Mouse (Mus musculus) midbrain, embryonic 14.5 days (tissue): Measurements from ENCODE around the gene Mb21d2. TPM values are rescaled to one million over a fixed set of nuclear protein-coding genes. Genes with fewer than 3 reads are reported as not detected.
A peak's percentile ranks its signal among the peaks of the same experiment; 100 is the strongest.

Experiments used
- ATAC-seq: fragments of 200-750 bp; cut with Nextera tagmentation; 2 replicates; pipeline ENCODE4 v1.8.0; 2017; ENCODE audit warnings: moderate number of reproducible peaks, moderate library complexity; ENCODE audit not compliant: low FRiP score, low TSS enrichment
- DNase-seq: peaks from one replicate; pipeline ENCODE4 v3.0.0-alpha.2; 2015
- H3K27ac ChIP-seq: fragments of 300-500 bp; sonication (generic); replicated peaks from 2 replicates; pipeline ENCODE4 v1.5.1; 2014; ENCODE audit warnings: mild to moderate bottlenecking, low read depth, low read length, moderate library complexity
- H3K27me3 ChIP-seq: fragments of 300-500 bp; sonication (generic); 2 replicates; pipeline ENCODE4 v1.6.1; 2014; ENCODE audit warnings: low read length, control low read depth, mixed read lengths; ENCODE audit not compliant: control insufficient read depth, insufficient read depth
- H3K36me3 ChIP-seq: fragments of 300-500 bp; sonication (generic); 2 replicates; pipeline ENCODE4 v1.6.1; 2014; ENCODE audit warnings: low read length, control low read depth; ENCODE audit not compliant: control insufficient read depth, insufficient read depth
- H3K4me1 ChIP-seq: fragments of 300-500 bp; sonication (generic); 2 replicates; pipeline ENCODE4 v1.6.1; 2014; ENCODE audit warnings: mild to moderate bottlenecking, antibody characterized with exemption, low read length, control low read depth; ENCODE audit not compliant: control insufficient read depth, insufficient read depth
- H3K4me2 ChIP-seq: fragments of 300-500 bp; sonication (generic); 2 replicates; pipeline ENCODE4 v1.6.1; 2014; ENCODE audit warnings: mild to moderate bottlenecking, low read length, moderate library complexity
- H3K4me3 ChIP-seq: fragments of 300-500 bp; sonication (generic); replicated peaks from 2 replicates; pipeline ENCODE4 v1.5.1; 2014; ENCODE audit warnings: low read depth, low read length
- H3K9ac ChIP-seq: fragments of 300-500 bp; sonication (generic); replicated peaks from 2 replicates; pipeline ENCODE4 v1.6.1; 2014; ENCODE audit warnings: mild to moderate bottlenecking, low read length, moderate library complexity
- H3K9me3 ChIP-seq: fragments of 300-500 bp; sonication (generic); 2 replicates; pipeline ENCODE4 v1.6.1; 2016; ENCODE audit warnings: low read length, control low read depth, mixed read lengths; ENCODE audit not compliant: control insufficient read depth
- WGBS: fragments of 180-500 bp; shearing (Covaris S2); extraction: QIAGEN DNeasy Blood & Tissue Kit; methylation state at CpG from one replicate; pipeline ENCODE4 v1.1.7; 2014; 5-methylcytosine and 5-hydroxymethylcytosine counted together
- polyA plus RNA-seq: library from polyadenylated mRNA; unstranded; fragments of >200 nt; fragmentation: Nextera tagmentation; extraction: Ambion mirVana; gene quantifications from 2 replicates; pipeline ENCODE4 v1.2.1, GENCODE M21; 2014

Mb21d2 gene
- polyA plus RNA-seq, 1 experiment from 2014 or later: 18.0 TPM

GRCm38 (mm10) chr16:28841102-28841501 lies 88.4 kb downstream of the Mb21d2 start:
- Histone ChIP-seq H3K9me3 (no peaks in the 10 kb centered on the region), H3K4me1 (peaks cover 17% of the 10 kb centered on the region), H3K27me3 (no peaks in the 10 kb centered on the region), H3K9ac (no peak overlapping the region), H3K27ac (no peak overlapping the region; the same call in 1 of the 2 replicates), H3K4me2 (peak overlapping the region; percentile 33), H3K4me3 (no peak overlapping the region), H3K36me3 (no peaks in the 10 kb centered on the region)
- 2% methylated on average over 11 of the region's 11 CpGs for WGBS
- DNase-seq (peak; percentile 85), ATAC-seq (peak; percentile 62)

DNA sequence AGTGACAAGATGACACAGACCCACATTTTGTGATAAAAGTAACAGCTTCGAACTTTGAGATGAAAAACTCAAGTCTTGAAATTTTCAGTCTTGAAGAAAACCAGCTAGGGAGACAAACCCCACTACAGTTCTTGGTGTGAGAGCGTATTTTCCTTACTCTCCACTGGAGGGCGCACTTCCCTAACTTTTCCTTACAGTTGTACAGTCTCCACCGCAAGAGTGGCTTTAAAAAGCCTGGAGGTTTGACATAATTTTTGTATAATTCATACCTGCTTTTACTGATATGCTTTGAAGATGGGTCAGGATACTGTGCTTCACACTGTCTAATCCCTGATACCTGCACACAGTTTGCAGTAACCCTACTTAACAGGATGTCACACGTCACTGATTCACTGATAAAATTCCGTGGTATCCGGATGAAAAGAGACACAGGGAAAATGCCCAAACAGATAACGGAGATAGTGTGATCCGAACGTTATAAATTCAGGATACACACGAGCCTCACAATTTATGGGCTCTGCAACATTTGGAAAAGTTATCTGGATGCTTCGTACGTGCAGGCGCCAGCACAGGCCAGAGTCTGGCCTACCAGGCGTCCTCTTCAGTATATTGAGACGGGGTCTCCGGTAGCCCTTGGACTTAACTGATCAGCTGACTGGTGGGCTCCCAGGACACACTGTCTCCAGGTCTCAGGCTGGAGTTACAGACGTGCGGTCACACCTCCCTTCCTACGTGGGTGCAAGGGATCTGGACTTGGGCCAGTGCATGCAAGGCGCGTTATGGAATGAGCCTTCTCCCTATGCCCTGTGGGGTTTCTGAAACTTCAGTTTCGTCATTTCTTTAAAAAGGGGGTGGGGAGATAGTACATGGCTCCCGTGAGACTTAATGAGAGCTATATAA lies 89.1 kb downstream of the Mb21d2 start:
- peak; percentile 91 for DNase-seq
- Histone ChIP-seq H3K9ac (no peak overlapping the region), H3K4me1 (peaks cover 17% of the 10 kb centered on the region), H3K4me3 (no peak overlapping the region), H3K36me3 (no peaks in the 10 kb centered on the region), H3K9me3 (no peaks in the 10 kb centered on the region), H3K27ac (no peak overlapping the region), H3K27me3 (no peaks in the 10 kb centered on the region), H3K4me2 (no peak overlapping the region)
- peak; percentile 58 for ATAC-seq
- 53% methylated on average over 24 of the region's 24 CpGs for WGBS

- H3K36me3 ChIP-seq: no peaks in the 10 kb centered on the region
- H3K9me3 ChIP-seq: no peaks in the 10 kb centered on the region
- no peak for DNase-seq
- H3K27ac ChIP-seq: no peak overlapping the region
- H3K27me3 ChIP-seq: no peaks in the 10 kb centered on the region
- H3K4me3 ChIP-seq: no peak overlapping the region
- WGBS: 88% methylated on average over 9 of the region's 9 CpGs
- H3K4me1 ChIP-seq: peaks cover 17% of the 10 kb centered on the region
- H3K9ac ChIP-seq: no peak overlapping the region
- no peak overlapping the region for H3K4me2 ChIP-seq
- no peak for ATAC-seq
These were observed 89.9 kb downstream of the Mb21d2 start for GRCm38 (mm10) chr16:28839575-28839974.

GRCm38 (mm10) chr16:28838016-28838415 lies 91.5 kb downstream of the Mb21d2 start:
- H3K36me3 ChIP-seq: no peaks in the 10 kb centered on the region
- H3K4me2 ChIP-seq: no peak overlapping the region
- H3K9me3 ChIP-seq: no peaks in the 10 kb centered on the region
- 19% methylated on average over 12 of the region's 12 CpGs for WGBS
- peaks cover 17% of the 10 kb centered on the region for H3K4me1 ChIP-seq
- peak; percentile 89 for DNase-seq
- ATAC-seq: peak; percentile 25; the same call in 1 of the 2 replicates
- no peak overlapping the region for H3K4me3 ChIP-seq
- no peaks in the 10 kb centered on the region for H3K27me3 ChIP-seq
- H3K9ac ChIP-seq: no peak overlapping the region
- H3K27ac ChIP-seq: no peak overlapping the region

DNA sequence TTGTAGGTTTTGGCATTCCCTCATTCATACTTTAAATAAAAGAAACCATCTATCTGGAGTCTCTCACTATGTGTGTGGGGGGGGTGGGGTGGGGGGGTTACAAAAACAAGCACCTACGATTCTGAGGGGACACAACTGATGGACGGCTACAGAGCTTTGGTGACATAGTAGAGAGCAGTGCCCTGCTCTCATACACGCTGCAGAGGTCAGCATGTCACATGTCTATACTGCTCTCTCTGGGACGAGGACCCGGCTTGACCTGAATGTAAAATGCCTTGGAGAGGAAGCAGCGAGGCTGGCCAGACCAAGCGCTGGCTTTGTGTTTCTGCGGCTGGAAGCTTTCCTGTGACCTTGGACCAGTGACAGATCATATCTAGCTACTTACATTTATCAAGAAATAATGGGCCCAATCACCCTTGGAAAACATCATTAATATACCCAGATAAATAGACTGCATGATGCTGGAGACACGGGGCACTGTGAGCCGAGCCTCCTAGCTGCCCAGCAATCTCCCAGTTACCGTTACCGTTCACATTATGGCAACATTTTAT lies 97.3 kb downstream of the Mb21d2 start:
- Histone ChIP-seq H3K4me1 (0 out of 2 replicates have a peak, but pooled peaks cover 6% of the 10 kb centered on the region), H3K27ac (no peak overlapping the region), H3K9me3 (no peaks in the 10 kb centered on the region), H3K27me3 (no peaks in the 10 kb centered on the region), H3K4me2 (no peak overlapping the region), H3K36me3 (peaks cover 13% of the 10 kb centered on the region), H3K4me3 (no peak overlapping the region), H3K9ac (no peak overlapping the region)
- DNase-seq: no peak
- 74% methylated on average over 12 of the region's 12 CpGs for WGBS
- no peak for ATAC-seq

DNA sequence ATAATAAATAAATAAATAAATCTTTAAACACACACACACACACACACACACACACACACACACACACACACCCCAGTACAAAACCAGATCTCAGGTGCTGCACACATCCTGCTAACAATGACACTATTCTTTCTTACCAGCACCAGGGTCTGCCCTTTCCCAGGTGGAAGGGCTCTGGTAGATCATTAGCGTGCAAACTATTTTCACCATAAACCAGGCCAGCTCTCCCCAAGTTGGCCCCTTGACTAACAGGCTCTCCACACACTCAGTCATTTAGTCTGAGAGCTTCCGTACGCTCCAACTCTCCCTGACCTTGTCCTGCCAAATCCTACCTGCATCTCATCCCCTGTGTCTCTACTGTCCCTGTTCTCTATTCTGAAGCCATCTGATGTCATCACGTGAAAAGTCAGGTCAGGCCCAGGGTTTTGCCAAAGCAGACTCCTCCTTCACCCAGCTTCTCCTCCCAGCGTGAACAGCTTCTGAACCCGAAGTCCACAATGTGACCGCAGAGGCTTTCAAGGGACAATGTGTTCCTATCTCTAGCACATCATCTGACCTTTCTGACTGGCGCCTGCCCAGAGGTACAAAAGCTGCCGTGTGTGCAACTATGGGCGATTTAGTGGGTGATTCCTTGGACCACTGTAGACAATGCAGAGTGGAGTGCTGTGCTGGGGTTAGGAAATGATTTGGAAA lies 100.1 kb downstream of the Mb21d2 start:
- Histone ChIP-seq H3K4me1 (0 out of 2 replicates have a peak, but pooled peaks cover 6% of the 10 kb centered on the region), H3K36me3 (peaks cover 19% of the 10 kb centered on the region), H3K4me2 (no peak overlapping the region), H3K9ac (no peak overlapping the region), H3K27ac (no peak overlapping the region), H3K9me3 (no peaks in the 10 kb centered on the region), H3K27me3 (no peaks in the 10 kb centered on the region), H3K4me3 (no peak overlapping the region)
- DNase-seq (no peak), ATAC-seq (no peak)
- 92% methylated on average over 10 of the region's 10 CpGs for WGBS

DNA sequence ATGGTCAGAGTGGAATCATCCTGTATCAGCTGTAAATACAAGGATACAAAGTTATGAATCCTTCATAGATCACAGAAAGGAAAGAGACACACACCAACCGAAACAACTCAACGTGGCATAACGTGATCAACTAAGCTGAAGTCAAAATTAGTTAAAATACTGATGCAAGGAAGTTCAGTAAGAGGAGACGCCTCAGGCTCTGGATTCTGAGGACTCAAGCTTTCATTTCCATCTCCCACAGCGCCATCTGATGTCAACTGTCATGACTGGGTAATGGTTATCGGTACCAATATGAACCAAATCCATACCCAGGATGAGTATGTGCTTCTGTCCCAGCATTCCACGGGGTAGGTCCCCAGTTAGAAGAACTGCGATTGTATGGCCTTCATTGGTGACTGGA lies 104.7 kb downstream of the Mb21d2 start:
- Histone ChIP-seq H3K4me3 (no peak overlapping the region), H3K9ac (no peak overlapping the region), H3K4me2 (no peak overlapping the region), H3K27ac (no peak overlapping the region), H3K9me3 (no peaks in the 10 kb centered on the region), H3K36me3 (peaks cover 19% of the 10 kb centered on the region), H3K27me3 (no peaks in the 10 kb centered on the region), H3K4me1 (no peaks in the 10 kb centered on the region)
- 95% methylated on average over 8 of the region's 8 CpGs for WGBS
- DNase-seq (no peak), ATAC-seq (no peak)

DNA sequence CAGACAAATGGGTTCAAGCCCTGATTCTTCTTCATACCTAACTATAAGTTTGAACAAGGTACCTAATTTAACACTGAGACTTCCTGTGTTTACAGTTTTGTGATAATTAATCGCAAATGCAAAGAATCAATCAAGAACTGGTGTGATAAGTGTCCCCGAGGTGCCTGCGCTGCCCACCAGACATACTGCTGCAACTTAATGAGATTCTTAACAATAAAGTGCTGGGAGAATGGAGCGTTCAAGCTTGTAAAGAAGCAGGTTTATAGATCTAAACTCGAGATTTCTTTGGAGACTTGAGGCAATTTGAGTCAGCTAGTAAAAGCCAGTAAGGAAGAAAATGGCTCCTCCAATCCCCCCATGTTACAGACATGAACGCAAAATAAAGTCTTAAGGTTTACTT lies 107.7 kb downstream of the Mb21d2 start:
- Histone ChIP-seq H3K36me3 (peaks cover 6% of the 10 kb centered on the region), H3K4me1 (no peaks in the 10 kb centered on the region), H3K9me3 (no peaks in the 10 kb centered on the region), H3K4me2 (no peak overlapping the region), H3K9ac (no peak overlapping the region), H3K27me3 (no peaks in the 10 kb centered on the region), H3K4me3 (no peak overlapping the region), H3K27ac (no peak overlapping the region)
- DNase-seq (no peak), ATAC-seq (no peak)
- WGBS: 68% methylated on average over 6 of the region's 6 CpGs
